Mouse (Mus musculus): ENCODE measurements at regions not wholly inside any gene's neighbourhood (a gene's known extent, or its start where the extent isn't known, plus 50 kb on each side); places are given as distances from the start of the nearest gene placed in this dataset.

DNA sequence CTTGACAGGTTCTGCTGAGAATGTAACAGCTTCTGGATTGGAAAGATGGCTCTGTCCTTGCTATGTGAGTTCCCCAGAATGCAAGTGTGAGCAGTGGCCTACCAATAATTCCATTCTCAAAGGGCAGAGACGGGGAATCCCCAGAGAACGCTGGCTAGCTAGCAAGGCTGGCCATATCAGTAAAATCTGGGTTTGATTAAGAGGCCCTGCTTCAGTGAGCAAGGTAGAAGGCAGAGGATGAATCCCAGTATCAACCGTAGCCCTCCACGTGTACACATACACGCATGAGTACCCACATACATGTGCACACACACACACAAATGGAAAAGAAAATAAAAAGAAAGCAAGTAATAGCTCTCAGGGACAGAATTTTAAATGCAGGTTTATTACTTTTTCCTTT is 55.3 kb downstream of the Tril start:
- intact Hi-C loops (cut with DNase I; ENCODE audit: low total_unique reads), result no loop called here
- DNase-seq, result no peak

DNA sequence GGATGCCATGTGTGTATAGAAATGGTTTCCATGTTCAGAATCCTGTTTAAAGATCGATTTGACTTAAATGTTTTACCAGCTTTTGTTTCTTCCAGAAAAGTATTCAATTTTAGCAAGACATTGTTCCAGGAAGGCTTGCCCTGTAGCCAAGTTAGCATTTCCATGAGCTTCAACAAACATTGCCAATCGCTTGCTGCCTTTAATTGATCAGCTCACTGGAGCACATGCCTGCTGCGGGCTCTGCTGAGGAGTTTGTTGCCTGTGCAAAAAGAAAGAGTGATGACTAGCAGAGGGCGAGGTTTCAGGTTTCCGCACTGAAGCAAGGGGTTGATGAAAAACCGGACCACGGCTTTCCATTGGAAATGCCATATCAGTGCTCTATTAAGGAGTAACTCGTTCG is 58.0 kb downstream of the Tril start:
- intact Hi-C loops (cut with DNase I; ENCODE audit: low total_unique reads), result no loop called here

DNA sequence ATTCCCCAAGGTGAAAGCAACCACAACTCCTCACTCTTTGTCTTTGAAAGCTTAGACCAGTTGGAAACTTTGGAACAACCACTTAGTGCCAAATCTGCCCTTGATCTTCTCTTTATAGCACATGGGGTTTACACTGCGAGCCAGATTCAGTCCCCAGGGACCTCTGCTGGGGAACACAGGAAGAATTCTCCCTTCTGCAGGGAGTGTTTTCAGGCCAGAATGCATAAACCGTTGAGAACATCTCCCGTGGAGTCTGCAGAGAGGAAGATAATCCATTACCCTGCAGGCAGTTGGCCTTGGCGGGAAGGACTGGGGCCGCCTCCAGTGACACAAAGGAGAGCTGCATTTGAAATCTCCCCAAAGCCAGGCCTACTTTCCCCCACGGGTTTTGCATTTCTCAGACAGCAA is 60.0 kb downstream of the Tril start:
- DNase-seq, result peak; percentile 50
- intact Hi-C loops (cut with DNase I; ENCODE audit: low total_unique reads), result no loop called here

More for the DNA sequence above, 58.0 kb downstream of the Tril start:
- no peak for DNase-seq

GRCm38 (mm10) chr6:53759686-53760306 is 60.8 kb downstream of the Tril start:
- intact Hi-C loops (cut with DNase I; ENCODE audit: low total_unique reads), result no loop called here
- no peak for DNase-seq

DNA sequence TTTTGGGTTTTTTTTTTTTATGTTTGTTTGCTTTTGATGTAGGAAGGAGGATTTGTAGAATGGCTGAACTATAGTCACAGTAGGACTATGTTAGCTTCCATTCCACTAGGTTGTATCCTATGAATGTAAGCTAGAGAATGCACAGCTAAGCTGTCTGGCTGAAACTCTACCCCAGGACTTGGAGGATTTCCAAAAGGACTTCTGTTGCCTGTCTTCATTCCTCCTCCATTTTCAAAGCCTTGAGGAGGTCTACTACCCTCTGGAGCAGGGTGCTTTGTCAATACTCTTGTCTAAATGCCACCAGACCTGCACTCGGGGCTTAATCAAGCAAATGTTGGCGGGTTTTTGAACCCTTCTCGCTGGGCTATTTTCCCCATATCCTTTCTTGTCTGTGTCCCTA is 66.3 kb downstream of the Tril start:
- DNase-seq, result no peak
- intact Hi-C loops (cut with DNase I; ENCODE audit: low total_unique reads), result no loop called here

GRCm38 (mm10) chr6:53750539-53750938 is 70.1 kb downstream of the Tril start:
- intact Hi-C loops (cut with DNase I; ENCODE audit: low total_unique reads), result no loop called here
- no peak for DNase-seq

Measured in gastrocnemius, postnatal 14 days (tissue).